Mouse (Mus musculus) stomach, postnatal 0 days (tissue): ENCODE data around the gene Cdk2.
A peak's percentile ranks its signal among the peaks of the same experiment; 100 is the strongest.

Experiments
- CTCF ChIP-seq: IDR thresholded peaks from 2 replicates; pipeline ENCODE4 v1.5.1; 2016; ENCODE audit warnings: antibody characterized with exemption, low read depth, mild to moderate bottlenecking, moderate library complexity
- EP300 ChIP-seq: optimal IDR thresholded peaks from 2 replicates; pipeline ENCODE3; 2016; ENCODE audit warnings: antibody characterized with exemption

- TF ChIP-seq EP300 (peak; percentile 80), CTCF (peak; percentile 62)
Measured at GRCm38 (mm10) chr10:128748252-128748864, 43.5 kb upstream of the Cdk2 start.
